In genomic region chr12:31059393-31059853, GRCm38 (mm10) we compare ENCODE assay signal across 7 mouse cellular contexts. TPM values are rescaled to one million over a fixed set of nuclear protein-coding genes. Genes with fewer than 3 reads are reported as not detected.
DNase-seq lines count a peak whose midpoint lies in the region; ATAC-seq and TF ChIP-seq lines count a peak whose summit lies in the region.

No protein-coding gene starts in this region.

- no peak for TF ChIP-seq CTCF in Patski (IDR thresholded peaks at IDR 0.05)

- peak overlapping the region; percentile 64 for H3K27ac ChIP-seq in stomach, embryonic 16.5 days (ENCODE audit: low read length)

- peak; percentile 33 for DNase-seq in ovary, postnatal 14 days (ENCODE audit: low spot score)
- DNase-seq in ovary, postnatal 10 days (ENCODE audit: low spot score) = no peak
- DNase-seq in Patski (ENCODE audit: low read depth, low spot score) = peak; percentile 38
- peak; percentile 56 for DNase-seq in kidney, postnatal 14 days
- DNase-seq in T-cell, adult 2 months (ENCODE audit: low spot score) = no peak
- DNase-seq in thymus, postnatal 14 days = no peak

- POLR2A ChIA-PET in Patski (lab: Charles Lee) = no interaction called here

- H3K4me3 ChIP-seq in stomach, embryonic 16.5 days (replicated peaks; ENCODE audit: low read length) = no peak overlapping the region

- in situ Hi-C loops in Patski (cut with MboI; ENCODE audit: low pct_unique_long_range_greater_than_20kb) = no loop called here

- 29% methylated on average over 8 of the region's 8 CpGs for WGBS in stomach, embryonic 16.5 days

- no peaks in the 10 kb centered on the region for H3K27me3 ChIP-seq in Patski
- H3K27me3 ChIP-seq in stomach, embryonic 16.5 days (ENCODE audit: control insufficient read depth, insufficient read depth, low read length) = no peaks in the 10 kb centered on the region

- CTCF ChIA-PET in Patski (lab: Charles Lee) = no interaction called here

- H3K4me2 ChIP-seq in stomach, embryonic 16.5 days (ENCODE audit: low read depth, low read length) = no peak overlapping the region

- no peaks in the 10 kb centered on the region for H3K36me3 ChIP-seq in stomach, embryonic 16.5 days (ENCODE audit: control insufficient read depth, insufficient read depth, low read length)

- ATAC-seq in Patski = peak; percentile 86
- ATAC-seq in stomach, embryonic 16.5 days (ENCODE audit: insufficient read depth, low FRiP score) = peak; percentile 82; the same call in 1 of the 2 replicates

- no peaks in the 10 kb centered on the region for H3K9me3 ChIP-seq in stomach, embryonic 16.5 days (replicated peaks; ENCODE audit: control insufficient read depth, low read length)

- no peak overlapping the region for H3K9ac ChIP-seq in stomach, embryonic 16.5 days (ENCODE audit: low read length)

- H3K4me1 ChIP-seq in stomach, embryonic 16.5 days (ENCODE audit: control insufficient read depth, insufficient read depth, low read length) = no peaks in the 10 kb centered on the region

RNA-seq across cellular contexts. Expression of gene Fam110c, which starts 14.2 kb away (rescaled TPM):
- polyA plus RNA-seq in Patski (2021) = not detected
- polyA plus RNA-seq in stomach, embryonic 16.5 days (2015; fragmentation: Nextera tagmentation; extraction: Ambion mirVana) = 11.4 and 12.9 TPM in 2 replicates

Comparison
In these comparisons a context has a peak if more than half of its experiments do, and no peak if none do; other contexts are left out.
1. DNase-seq: peak in ovary, postnatal 14 days (single experiment), Patski (single experiment) and kidney, postnatal 14 days (single experiment); none in ovary, postnatal 10 days (single experiment), T-cell, adult 2 months (single experiment) and thymus, postnatal 14 days (single experiment).
2. RNA of gene Fam110c, which starts 14.2 kb away (polyA plus RNA-seq): 11.4 to 12.9 TPM in stomach, embryonic 16.5 days; not detected in Patski (single experiment); every median in the first group is over 10 times any median in the second.